Mouse (Mus musculus): ENCODE measurements around the gene Magohb. TPM values are rescaled to one million over a fixed set of nuclear protein-coding genes. Genes with fewer than 3 reads are reported as not detected.
"Not testable (repeated sequence)": the region's sequence is repeated elsewhere in the genome, so short reads cannot be mapped to it uniquely, and the experiment has no call there.

Gene Magohb
- polyA plus RNA-seq, 1 experiment = 22.0 TPM

DNA sequence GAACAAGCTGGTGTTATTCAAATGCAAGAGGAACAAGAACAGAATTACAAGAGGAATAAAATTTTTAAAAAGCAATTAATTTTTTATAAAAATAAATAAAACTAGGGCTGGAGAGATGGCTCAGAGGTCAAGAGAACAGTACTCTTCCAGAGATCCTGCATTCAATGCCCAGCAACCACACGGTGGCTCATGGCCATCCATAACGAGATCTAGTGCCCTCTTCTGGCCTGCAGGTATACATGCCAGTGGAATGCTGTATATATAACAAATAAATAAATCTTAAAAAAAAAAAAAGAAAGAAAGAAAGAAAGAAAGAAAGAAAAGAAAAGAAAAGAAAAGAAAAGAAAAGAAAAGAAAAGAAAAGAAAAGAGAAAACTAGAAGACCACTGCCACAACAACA lies 2.6 kb downstream of the Magohb start:
- H3K4me3 ChIP-seq = no peak overlapping the region
- no peak overlapping the region for H3K4me2 ChIP-seq (ENCODE audit: low read depth)
- H3K79me2 ChIP-seq (ENCODE audit: control insufficient read depth, insufficient read depth) = peaks cover 19% of the 10 kb centered on the region
- TF ChIP-seq TCF3 (IDR thresholded peaks at IDR 0.05; ENCODE audit: insufficient read length, low read depth) (no peak), USF1 (IDR thresholded peaks at IDR 0.05; ENCODE audit: low read depth) (no peak), CEBPB (IDR thresholded peaks at IDR 0.05; ENCODE audit: insufficient read depth, poor library complexity, severe bottlenecking) (no peak)
- no peaks in the 10 kb centered on the region for H3K36me3 ChIP-seq (ENCODE audit: control insufficient read depth, insufficient read depth)
- no peaks in the 10 kb centered on the region for H3K27me3 ChIP-seq (ENCODE audit: control insufficient read depth, insufficient read depth, insufficient read length)
- no peak overlapping the region for H3ac ChIP-seq (ENCODE audit: control insufficient read depth, insufficient read length)

DNA sequence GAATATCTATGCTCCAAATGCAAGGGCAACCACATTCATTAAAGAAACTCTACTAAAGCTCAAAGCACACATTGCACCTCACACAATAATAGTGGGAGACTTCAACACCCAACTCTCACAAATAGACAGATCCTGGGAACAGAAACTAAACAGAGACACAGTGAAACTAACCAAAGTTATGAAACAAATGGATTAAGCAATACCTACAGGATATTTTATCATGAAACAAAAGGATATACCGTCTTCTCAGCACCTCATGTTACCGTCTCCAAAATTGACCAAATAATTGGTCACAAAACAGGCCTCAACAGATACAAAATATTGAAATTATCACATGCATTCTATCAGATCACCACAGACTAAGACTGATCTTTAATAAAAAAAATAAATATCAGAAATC lies 14.9 kb downstream of the Magohb start:
- not testable (repeated sequence) for H3ac ChIP-seq (ENCODE audit: control insufficient read depth, insufficient read length); H3K36me3 ChIP-seq (ENCODE audit: control insufficient read depth, insufficient read depth); H3K4me3 ChIP-seq; H3K79me2 ChIP-seq (ENCODE audit: control insufficient read depth, insufficient read depth); H3K27me3 ChIP-seq (ENCODE audit: control insufficient read depth, insufficient read depth, insufficient read length); H3K4me2 ChIP-seq (ENCODE audit: low read depth)

DNA sequence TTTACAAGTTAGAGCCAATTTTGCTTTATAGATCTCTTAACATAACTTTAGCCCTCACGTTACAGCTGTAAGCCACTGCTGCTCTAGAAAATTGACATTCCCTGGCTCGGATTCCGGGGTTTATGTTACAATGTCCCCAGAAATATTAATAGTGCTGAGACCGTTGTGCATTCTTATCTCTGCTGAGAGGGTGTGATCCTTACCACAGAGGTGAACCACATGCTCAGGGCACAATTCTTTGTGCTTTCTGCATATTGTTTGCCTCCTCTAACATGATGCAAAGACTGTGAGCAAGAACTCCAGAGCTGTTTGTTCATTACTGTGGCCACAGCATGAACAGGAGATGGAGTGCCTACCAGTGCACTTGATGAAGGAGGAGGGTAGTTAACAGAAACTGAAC lies 16.4 kb downstream of the Magohb start:
- Histone ChIP-seq H3ac (ENCODE audit: control insufficient read depth, insufficient read length) (no peak overlapping the region), H3K4me2 (ENCODE audit: low read depth) (no peak overlapping the region), H3K27me3 (ENCODE audit: control insufficient read depth, insufficient read depth, insufficient read length) (no peaks in the 10 kb centered on the region), H3K79me2 (ENCODE audit: control insufficient read depth, insufficient read depth) (no peaks in the 10 kb centered on the region), H3K36me3 (ENCODE audit: control insufficient read depth, insufficient read depth) (no peaks in the 10 kb centered on the region), H3K4me3 (no peak overlapping the region)
- TF ChIP-seq MYOD1 (IDR thresholded peaks at IDR 0.05; ENCODE audit: control insufficient read depth in 1 of 3, insufficient read length in 2 of 3, low read depth in 2 of 3) (no peak), TCF12 (IDR thresholded peaks at IDR 0.05; ENCODE audit: insufficient read depth, poor library complexity, severe bottlenecking) (no peak), MAX (IDR thresholded peaks at IDR 0.05; ENCODE audit: low read depth) (no peak), CEBPB (IDR thresholded peaks at IDR 0.05; ENCODE audit: insufficient read depth, poor library complexity, severe bottlenecking) (no peak), SRF (IDR thresholded peaks at IDR 0.05; ENCODE audit: control insufficient read depth, insufficient read length, low read depth) (no peak), REST (IDR thresholded peaks at IDR 0.05; ENCODE audit: insufficient read depth, insufficient read length) (no peak), E2F4 (IDR thresholded peaks at IDR 0.05; ENCODE audit: insufficient read depth) (no peak), POLR2AphosphoS2 (IDR thresholded peaks at IDR 0.05; ENCODE audit: insufficient read length, low read depth) (no peak), MYOG (IDR thresholded peaks at IDR 0.05; ENCODE audit: control insufficient read depth in 1 of 3, insufficient read depth in 1 of 3, insufficient read length in 2 of 3, low read depth in 2 of 3) (no peak), USF1 (IDR thresholded peaks at IDR 0.05; ENCODE audit: low read depth) (no peak)

DNA sequence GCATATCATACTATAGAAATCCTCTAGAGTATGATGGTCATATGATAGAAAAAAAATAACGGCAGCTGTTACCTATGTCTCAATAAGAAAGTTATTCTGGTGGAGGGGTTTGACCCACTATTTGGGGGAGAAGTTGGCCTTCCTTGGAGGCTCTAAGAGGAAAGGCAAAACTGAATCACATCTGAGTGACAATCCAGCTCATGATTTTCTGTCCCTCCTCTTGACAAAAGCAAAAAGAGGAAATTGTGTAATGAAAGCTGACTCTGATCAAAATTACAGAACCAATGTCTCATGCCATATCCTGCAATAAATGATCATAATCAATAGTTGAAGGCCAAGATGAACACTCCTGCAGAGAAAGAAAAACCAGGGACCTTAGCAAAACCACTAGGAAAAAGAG lies 20.7 kb downstream of the Magohb start:
- TF ChIP-seq POLR2AphosphoS2 (IDR thresholded peaks at IDR 0.05; ENCODE audit: insufficient read length, low read depth) (no peak), MAX (IDR thresholded peaks at IDR 0.05; ENCODE audit: low read depth) (no peak), MYOG (IDR thresholded peaks at IDR 0.05; ENCODE audit: control insufficient read depth in 1 of 3, insufficient read depth in 1 of 3, insufficient read length in 2 of 3, low read depth in 2 of 3) (no peak), REST (IDR thresholded peaks at IDR 0.05; ENCODE audit: insufficient read depth, insufficient read length) (no peak), E2F4 (IDR thresholded peaks at IDR 0.05; ENCODE audit: insufficient read depth) (no peak), MYOD1 (IDR thresholded peaks at IDR 0.05; ENCODE audit: control insufficient read depth in 1 of 3, insufficient read length in 2 of 3, low read depth in 2 of 3) (no peak), TCF3 (IDR thresholded peaks at IDR 0.05; ENCODE audit: insufficient read length, low read depth) (no peak)
- no peaks in the 10 kb centered on the region for H3K27me3 ChIP-seq (ENCODE audit: control insufficient read depth, insufficient read depth, insufficient read length)
- H3K4me2 ChIP-seq (ENCODE audit: low read depth) = no peak overlapping the region
- H3K36me3 ChIP-seq (ENCODE audit: control insufficient read depth, insufficient read depth) = no peaks in the 10 kb centered on the region
- no peaks in the 10 kb centered on the region for H3K79me2 ChIP-seq (ENCODE audit: control insufficient read depth, insufficient read depth)
- no peak overlapping the region for H3K4me3 ChIP-seq
- H3ac ChIP-seq (ENCODE audit: control insufficient read depth, insufficient read length) = no peak overlapping the region

DNA sequence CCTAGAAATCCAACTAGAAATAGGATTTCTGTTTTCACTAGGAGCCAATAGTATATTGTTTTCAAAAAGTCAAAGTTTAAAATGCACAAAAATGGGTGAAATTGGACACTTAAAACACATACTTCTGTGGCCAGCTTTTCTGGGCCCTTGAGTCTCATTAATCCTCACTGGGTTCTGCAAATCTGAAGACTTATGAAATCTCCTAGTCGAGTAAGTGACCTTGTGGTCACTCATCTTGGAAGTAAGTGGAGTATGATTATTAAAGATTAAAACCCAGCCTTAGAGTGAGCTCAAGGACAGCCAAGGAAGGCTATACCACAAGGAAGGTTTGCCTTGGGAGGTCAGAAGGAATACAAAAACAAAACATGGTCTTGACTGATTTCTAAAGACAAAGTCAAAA lies 22.7 kb downstream of the Magohb start:
- Histone ChIP-seq H3K4me3 (no peak overlapping the region), H3ac (ENCODE audit: control insufficient read depth, insufficient read length) (no peak overlapping the region), H3K36me3 (ENCODE audit: control insufficient read depth, insufficient read depth) (no peaks in the 10 kb centered on the region), H3K79me2 (ENCODE audit: control insufficient read depth, insufficient read depth) (no peaks in the 10 kb centered on the region), H3K27me3 (ENCODE audit: control insufficient read depth, insufficient read depth, insufficient read length) (no peaks in the 10 kb centered on the region), H3K4me2 (ENCODE audit: low read depth) (no peak overlapping the region)
- TF ChIP-seq MYOD1 (IDR thresholded peaks at IDR 0.05; ENCODE audit: control insufficient read depth in 1 of 3, insufficient read length in 2 of 3, low read depth in 2 of 3) = no peak
- TF ChIP-seq REST (IDR thresholded peaks at IDR 0.05; ENCODE audit: insufficient read depth, insufficient read length) = no peak
- no peak for TF ChIP-seq POLR2A (IDR thresholded peaks at IDR 0.05; ENCODE audit: insufficient read length, low read depth)
- TF ChIP-seq USF1 (IDR thresholded peaks at IDR 0.05; ENCODE audit: low read depth) = no peak
- no peak for TF ChIP-seq SRF (IDR thresholded peaks at IDR 0.05; ENCODE audit: control insufficient read depth, insufficient read length, low read depth)
- TF ChIP-seq TCF3 (IDR thresholded peaks at IDR 0.05; ENCODE audit: insufficient read length, low read depth) = no peak
- no peak for TF ChIP-seq MAX (IDR thresholded peaks at IDR 0.05; ENCODE audit: low read depth)
- no peak for TF ChIP-seq E2F4 (IDR thresholded peaks at IDR 0.05; ENCODE audit: insufficient read depth)
- no peak for TF ChIP-seq TCF12 (IDR thresholded peaks at IDR 0.05; ENCODE audit: insufficient read depth, poor library complexity, severe bottlenecking)
- TF ChIP-seq CEBPB (IDR thresholded peaks at IDR 0.05; ENCODE audit: insufficient read depth, poor library complexity, severe bottlenecking) = no peak
- no peak for TF ChIP-seq MYOG (IDR thresholded peaks at IDR 0.05; ENCODE audit: control insufficient read depth in 1 of 3, insufficient read depth in 1 of 3, insufficient read length in 2 of 3, low read depth in 2 of 3)
- TF ChIP-seq POLR2AphosphoS2 (IDR thresholded peaks at IDR 0.05; ENCODE audit: insufficient read length, low read depth) = no peak
